Mouse (Mus musculus): ENCODE data around the gene Olfr764-ps1. TPM values are rescaled to one million over a fixed set of nuclear protein-coding genes. Genes with fewer than 3 reads are reported as not detected.
"Not testable (repeated sequence)": the region's sequence is repeated elsewhere in the genome, so short reads cannot be mapped to it uniquely, and the experiment has no call there.

Gene Olfr764-ps1
- total RNA-seq (2022) = not detected

DNA sequence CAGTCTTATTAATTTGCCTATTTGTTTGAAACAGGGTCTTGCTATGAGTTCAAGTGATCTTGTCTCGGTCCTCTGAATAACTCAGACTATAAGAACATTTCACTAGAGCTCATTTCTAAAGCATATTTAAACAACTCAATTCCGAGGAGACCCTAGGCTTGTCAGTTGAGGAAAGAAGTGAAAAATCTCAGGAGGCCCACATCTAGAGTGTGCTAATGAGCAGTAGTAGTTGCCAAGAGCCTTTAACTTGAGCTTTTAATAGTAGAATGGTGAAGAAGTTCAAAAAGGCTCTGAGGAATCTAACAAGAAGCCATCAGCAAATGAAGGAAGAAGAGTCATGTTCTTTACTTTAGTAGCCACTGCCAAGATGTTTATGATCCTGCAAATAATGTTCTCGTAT, at the start of gene Olfr764-ps1:
Gene Olfr764-ps1, minus strand, starts transcription at position 101 of the 400 bp plus-strand sequence.
- no peak for DNase-seq (ENCODE audit: low spot score)

GRCm38 (mm10) chr10:129082810-129083209, 43.1 kb upstream of the Olfr764-ps1 start, which contains the start of gene Olfr767:
TSS of gene Olfr767 (minus strand) at chr10:129082910.
- DNase-seq (ENCODE audit: low spot score) = not testable (repeated sequence)

DNA sequence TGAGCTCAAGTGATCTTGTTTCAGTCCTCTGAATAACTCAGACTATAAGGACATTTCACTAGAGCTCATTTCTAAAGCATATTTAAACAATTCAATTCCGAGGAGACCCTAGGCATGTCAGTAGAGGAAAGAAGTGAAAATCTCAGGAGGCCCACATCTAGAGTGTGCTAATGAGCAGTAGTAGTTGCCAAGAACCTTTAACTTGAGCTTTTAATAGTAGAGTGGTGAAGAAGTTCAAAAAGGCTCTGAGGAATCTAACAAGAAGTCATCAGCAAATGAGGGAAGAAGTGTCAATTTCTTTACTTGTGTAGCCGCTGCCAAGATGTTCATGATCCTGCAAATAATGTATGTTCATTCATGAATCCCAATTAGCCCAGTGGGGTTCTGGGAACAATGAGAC, 29.2 kb upstream of the Olfr764-ps1 start, which contains the start of gene Olfr766-ps1:
Gene Olfr766-ps1, minus strand, starts transcription at position 101 of the 400 bp plus-strand sequence.
- DNase-seq (ENCODE audit: low spot score) = no peak

DNA sequence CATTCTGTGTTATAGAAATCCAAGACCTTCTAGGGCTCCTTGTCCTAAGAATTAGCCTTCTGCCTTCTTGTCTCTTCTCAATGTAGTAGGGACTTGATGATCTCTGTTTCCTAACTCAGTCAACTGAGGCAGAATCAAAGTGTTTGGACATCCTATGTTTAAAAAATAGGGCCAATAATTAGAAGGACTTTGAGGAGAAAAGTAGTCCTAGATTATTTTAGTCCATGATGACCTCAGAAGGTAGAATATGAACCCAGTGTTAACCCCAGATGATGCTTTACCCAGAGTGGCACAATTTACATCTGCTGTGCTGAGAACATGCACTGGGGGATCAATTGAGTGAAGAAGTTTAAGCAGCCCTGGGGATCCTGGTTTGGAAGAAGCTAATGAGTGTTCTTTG, 10.2 kb upstream of the Olfr764-ps1 start, which contains the start of gene Olfr765:
Gene Olfr765, minus strand, starts transcription at position 101 of the 400 bp plus-strand sequence.
- not testable (repeated sequence) for DNase-seq (ENCODE audit: low spot score)

DNA sequence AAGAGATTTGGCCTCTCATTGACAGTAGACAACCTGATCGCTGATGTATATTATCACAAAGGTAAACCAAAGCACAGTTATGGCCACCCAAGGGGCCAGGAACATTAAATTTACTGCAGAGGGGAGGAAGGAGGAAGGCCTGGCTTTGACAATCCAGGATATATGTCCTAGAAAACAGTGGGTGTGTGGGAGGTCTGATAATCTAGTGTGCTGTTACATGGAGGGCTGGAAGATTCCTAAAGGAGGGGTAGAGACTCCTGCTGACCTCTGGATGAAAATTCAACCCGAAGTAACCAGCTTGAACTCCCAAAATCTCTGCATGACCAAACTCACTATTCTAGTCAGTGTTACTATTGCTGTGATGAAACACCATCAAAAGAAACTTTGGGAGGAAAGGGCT, 11.4 kb downstream of the Olfr764-ps1 start:
- no peak for DNase-seq (ENCODE audit: low spot score)

DNA sequence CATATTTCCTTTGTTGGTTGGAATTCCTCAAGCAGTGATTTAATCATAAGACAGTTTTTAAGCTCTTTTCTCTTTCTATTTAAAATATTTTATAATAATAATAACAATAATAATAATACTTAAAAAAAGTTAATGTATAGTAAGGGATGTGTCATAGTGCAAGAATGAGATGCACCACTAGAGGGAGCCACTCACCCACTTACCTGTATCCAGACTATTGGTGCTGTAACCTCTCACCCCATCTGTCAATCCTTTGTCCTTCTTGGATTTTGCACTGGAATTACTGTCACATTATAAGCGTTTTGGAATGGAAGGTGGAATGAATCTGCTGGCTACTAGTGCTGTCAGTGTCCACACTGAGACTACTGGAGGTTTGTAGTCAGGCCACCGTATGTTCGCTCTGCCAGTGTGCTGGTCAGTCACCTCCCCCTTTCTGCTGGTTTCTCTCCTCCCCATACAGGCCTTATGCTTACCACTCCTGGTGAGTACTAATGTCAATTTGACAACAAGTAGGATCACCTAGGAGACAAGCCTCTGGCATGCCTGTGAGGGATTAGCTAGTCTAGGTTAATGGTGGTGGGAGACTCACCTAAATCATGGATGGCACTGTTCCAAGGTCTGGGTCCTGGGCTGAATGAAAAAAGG, 13.6 kb downstream of the Olfr764-ps1 start:
- no peak for DNase-seq (ENCODE audit: low spot score)

DNA sequence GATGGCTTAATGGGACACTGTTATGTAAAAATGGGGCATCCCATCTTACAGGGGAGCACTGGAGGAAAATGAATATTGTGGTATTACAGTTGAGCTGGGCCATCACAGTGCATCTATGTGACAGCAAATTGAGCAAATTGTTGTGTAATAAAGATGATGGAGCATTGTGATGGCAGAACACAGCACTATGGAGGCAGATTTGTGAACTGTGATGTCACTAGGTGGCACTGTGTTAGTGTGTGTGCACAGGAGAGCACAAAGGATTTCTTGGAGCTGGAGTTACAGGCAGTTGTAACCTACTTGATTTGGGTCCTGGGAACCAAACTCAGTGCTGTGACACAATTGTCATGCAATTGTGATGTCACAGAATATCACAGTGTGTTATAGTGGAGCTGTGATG, 16.4 kb downstream of the Olfr764-ps1 start:
- no peak for DNase-seq (ENCODE audit: low spot score)

- DNase-seq (ENCODE audit: low spot score) = no peak
Observed at GRCm38 (mm10) chr10:129014477-129014876, 25.2 kb downstream of the Olfr764-ps1 start.

DNA sequence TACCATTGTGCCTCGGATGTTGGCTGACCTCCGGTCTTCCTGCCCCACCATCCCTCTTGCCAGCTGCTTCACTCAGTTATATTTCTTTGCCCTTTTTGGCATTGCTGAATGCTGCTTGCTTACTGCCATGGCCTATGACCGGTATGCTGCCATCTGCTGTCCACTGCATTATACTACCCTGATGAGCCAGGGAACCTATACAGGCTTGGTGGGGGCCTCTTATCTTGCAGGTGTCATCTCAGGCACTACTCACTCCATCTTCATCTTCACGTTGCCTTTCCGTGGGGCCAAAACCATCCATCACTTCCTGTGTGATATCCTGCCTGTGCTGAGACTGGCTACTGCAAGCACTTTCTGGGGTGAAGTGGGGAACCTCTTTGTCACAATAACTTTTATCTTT, 28.2 kb downstream of the Olfr764-ps1 start:
- DNase-seq (ENCODE audit: low spot score) = not testable (repeated sequence)

- no peak for DNase-seq (ENCODE audit: low spot score)
Observed at GRCm38 (mm10) chr10:129010288-129010841, 29.3 kb downstream of the Olfr764-ps1 start, which contains the start of gene Olfr763. TSS of gene Olfr763 (plus strand) at chr10:129010791.

DNA sequence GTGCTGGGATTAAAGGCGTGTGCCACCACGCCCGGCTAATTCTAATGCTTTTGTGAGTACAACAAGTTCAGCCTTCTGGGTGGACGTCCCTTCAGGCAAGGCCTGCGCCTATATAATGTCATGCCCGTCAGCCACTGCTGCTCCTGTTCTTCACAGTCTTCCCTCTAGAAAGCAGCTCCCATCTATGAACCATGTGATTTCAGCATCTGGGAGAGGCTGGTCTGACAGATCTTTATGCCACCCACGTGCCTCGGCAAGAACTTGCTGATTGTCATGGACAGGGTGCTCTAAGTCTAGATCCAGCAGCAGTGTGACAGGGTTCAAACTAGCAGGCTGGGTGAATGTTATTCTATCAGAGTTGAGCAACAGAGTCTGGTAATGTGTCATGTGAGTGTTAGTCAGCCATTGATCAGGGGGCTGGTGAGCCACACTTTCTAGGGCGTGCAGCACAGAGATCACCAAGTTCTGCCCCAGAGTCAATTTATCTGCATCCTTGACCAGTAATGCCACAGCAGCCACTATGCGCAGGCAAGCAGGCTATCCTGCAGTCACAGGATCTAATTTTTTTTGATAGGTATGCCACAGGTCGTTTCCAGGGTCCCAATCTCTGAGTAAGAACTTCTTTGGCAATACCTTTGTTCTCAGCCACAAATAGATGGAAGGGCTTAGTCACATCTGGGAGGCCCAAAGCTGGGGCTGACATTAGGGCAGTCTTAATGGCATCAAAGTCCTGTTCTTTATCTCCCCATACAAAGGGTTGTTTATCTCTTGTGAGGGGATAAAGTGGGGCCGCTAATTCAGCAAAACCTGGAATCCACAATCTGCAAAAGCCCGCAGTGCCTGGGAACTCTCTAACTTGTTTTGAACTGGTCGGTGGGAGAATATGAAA, 35.4 kb downstream of the Olfr764-ps1 start:
- DNase-seq (ENCODE audit: low spot score) = no peak

DNA sequence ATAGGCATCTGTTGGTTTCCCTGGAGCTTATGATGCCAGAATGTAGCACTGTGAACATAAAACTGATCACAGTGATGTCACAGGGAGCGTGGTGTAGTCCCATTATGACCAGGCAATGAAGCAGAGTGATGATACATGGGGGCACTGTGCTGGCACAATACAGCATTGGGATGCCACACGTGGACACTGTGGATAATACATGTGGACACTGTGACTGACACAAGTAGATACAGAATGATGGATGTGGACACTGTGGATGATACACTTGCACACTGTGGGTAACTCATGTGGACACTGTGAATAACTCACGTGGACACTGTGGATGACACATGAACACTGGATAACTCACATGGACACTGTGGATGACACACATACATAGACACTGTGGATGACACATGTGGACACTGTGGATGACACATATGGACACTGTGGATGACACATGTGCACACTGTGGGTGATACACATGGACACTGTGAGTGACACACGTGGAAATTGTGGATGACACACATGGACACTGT, 43.1 kb downstream of the Olfr764-ps1 start:
- no peak for DNase-seq (ENCODE audit: low spot score)

DNA sequence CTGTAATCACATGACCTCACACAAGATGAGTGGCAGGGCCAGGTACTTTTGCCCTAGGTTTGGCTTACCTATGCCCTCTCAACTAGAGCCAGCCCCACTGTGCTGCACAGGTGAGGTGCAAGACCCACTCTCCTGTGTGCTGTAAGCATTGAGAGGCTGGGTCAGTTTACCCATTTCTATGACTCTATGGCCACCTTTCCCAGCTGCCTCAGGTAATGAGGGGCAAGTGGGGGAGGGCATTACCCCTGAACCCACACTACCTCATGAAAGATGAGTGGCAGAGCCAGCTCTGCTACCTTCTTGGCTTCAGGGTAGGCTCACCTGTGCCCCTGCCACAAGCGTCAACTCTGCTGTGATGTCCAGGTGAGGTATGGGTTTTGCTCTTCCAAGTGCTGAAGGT, 43.9 kb downstream of the Olfr764-ps1 start:
- DNase-seq (ENCODE audit: low spot score) = no peak

GRCm38 (mm10) chr10:128990994-128991393, 48.7 kb downstream of the Olfr764-ps1 start:
- no peak for DNase-seq (ENCODE audit: low spot score)

DNA sequence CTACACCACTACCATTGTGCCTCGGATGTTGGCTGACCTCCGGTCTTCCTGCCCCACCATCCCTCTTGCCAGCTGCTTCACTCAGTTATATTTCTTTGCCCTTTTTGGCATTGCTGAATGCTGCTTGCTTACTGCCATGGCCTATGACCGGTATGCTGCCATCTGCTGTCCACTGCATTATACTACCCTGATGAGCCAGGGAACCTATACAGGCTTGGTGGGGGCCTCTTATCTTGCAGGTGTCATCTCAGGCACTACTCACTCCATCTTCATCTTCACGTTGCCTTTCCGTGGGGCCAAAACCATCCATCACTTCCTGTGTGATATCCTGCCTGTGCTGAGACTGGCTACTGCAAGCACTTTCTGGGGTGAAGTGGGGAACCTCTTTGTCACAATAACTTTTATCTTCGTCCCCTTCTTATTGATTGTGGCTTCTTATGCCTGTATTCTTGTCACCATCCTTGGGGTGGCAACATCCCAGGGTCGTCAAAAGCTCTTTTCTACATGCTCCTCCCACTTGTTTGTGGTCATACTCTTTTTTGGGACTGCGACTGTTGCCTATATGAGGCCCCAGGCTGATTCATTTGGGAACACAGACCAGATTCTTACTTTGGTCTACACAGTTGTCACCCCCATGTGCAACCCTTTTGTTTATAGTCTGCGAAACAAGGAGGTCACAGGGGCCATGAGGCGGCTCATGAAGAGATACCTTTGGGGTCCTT, 49.4 kb downstream of the Olfr764-ps1 start:
- not testable (repeated sequence) for DNase-seq (ENCODE audit: low spot score)

GRCm38 (mm10) chr10:128989131-128989530, 50.6 kb downstream of the Olfr764-ps1 start, which contains the start of gene Olfr9:
TSS of gene Olfr9 (plus strand) at chr10:128989431.
- DNase-seq (ENCODE audit: low spot score) = not testable (repeated sequence)

Other genes starting within 250 kb of the Olfr764-ps1 start
- 1 to 10 TPM; 2.2 to 2.8 (median 2.5) TPM for gene Mmp19, start 249.0 kb downstream of the Olfr764-ps1 start, total RNA-seq (2022)
- 10 to 100 TPM; 34.7 to 38.9 (median 35.9) TPM for gene Dnajc14, start 235.8 kb downstream of the Olfr764-ps1 start, total RNA-seq (2022)
- 1 to 10 TPM; 4.4 to 5.6 (median 4.8) TPM for gene Tmem198b, start 235.5 kb downstream of the Olfr764-ps1 start, total RNA-seq (2022)
- 10 to 100 TPM; 31.5 to 40.7 (median 36.8) TPM for gene Sarnp, start 222.6 kb downstream of the Olfr764-ps1 start, total RNA-seq (2022)
- gene Ormdl2, start 218.3 kb downstream of the Olfr764-ps1 start, total RNA-seq (2022) = 10 to 100 TPM in 1 of 4 experiments, 1 to 10 TPM in 3; 5.8 to 10.5 (median 7.0) TPM
- gene Gdf11, start 148.2 kb downstream of the Olfr764-ps1 start, total RNA-seq (2022) = 1 to 10 TPM; 1.3 to 3.0 (median 1.9) TPM
- 100 to 1,000 TPM; 121 to 171 (median 135) TPM for gene Cd63, start 138.9 kb downstream of the Olfr764-ps1 start, total RNA-seq (2022)
- gene Rdh5, start 117.0 kb downstream of the Olfr764-ps1 start, total RNA-seq (2022) = 1 to 10 TPM; 3.8 to 6.2 (median 5.2) TPM
- gene Bloc1s1, start 115.9 kb downstream of the Olfr764-ps1 start, total RNA-seq (2022) = 100 to 1,000 TPM; 150 to 260 (median 205) TPM
- 100 to 1,000 TPM; 161 to 179 (median 167) TPM for gene Itga7, start 106.1 kb downstream of the Olfr764-ps1 start, total RNA-seq (2022)
- not detected for gene Mettl7b, start 78.9 kb downstream of the Olfr764-ps1 start, total RNA-seq (2022)
- gene Olfr9, start 50.5 kb downstream of the Olfr764-ps1 start, total RNA-seq (2022) = not detected
- not detected for gene Olfr763, start 29.1 kb downstream of the Olfr764-ps1 start, total RNA-seq (2022)
- gene Olfr765, start 10.1 kb upstream of the Olfr764-ps1 start, total RNA-seq (2022) = not detected
- gene Olfr766-ps1, start 29.1 kb upstream of the Olfr764-ps1 start, total RNA-seq (2022) = not detected
- not detected for gene Olfr767, start 43.0 kb upstream of the Olfr764-ps1 start, total RNA-seq (2022)
- gene Olfr768, start 59.5 kb upstream of the Olfr764-ps1 start, total RNA-seq (2022) = not detected
- gene Olfr769, start 78.0 kb upstream of the Olfr764-ps1 start, total RNA-seq (2022) = not detected
- not detected for gene Olfr770, start 99.1 kb upstream of the Olfr764-ps1 start, total RNA-seq (2022)
- gene Olfr771, start 124.9 kb upstream of the Olfr764-ps1 start, total RNA-seq (2022) = not detected
- gene Olfr772, start 138.0 kb upstream of the Olfr764-ps1 start, total RNA-seq (2022) = not detected
- not detected for gene Olfr773, start 147.5 kb upstream of the Olfr764-ps1 start, total RNA-seq (2022)
- not detected for gene Olfr774, start 196.3 kb upstream of the Olfr764-ps1 start, total RNA-seq (2022)
- not detected for gene Olfr775, start 208.5 kb upstream of the Olfr764-ps1 start, total RNA-seq (2022)
- not detected for gene Olfr776, start 219.2 kb upstream of the Olfr764-ps1 start, total RNA-seq (2022)
- not detected for gene Olfr777, start 231.6 kb upstream of the Olfr764-ps1 start, total RNA-seq (2022)

Data from heart, adult 8-10 months (tissue).